Mouse (Mus musculus) retina, embryonic 14.5 days (tissue): ENCODE data around the gene Olfr51.
"Not testable (repeated sequence)": the region's sequence is repeated elsewhere in the genome, so short reads cannot be mapped to it uniquely, and the experiment has no call there.

Experiments
- DNase-seq: peaks from one replicate; pipeline ENCODE4 v3.0.0-alpha.2; 2015; ENCODE audit warnings: low spot score

Gene Olfr51

DNA sequence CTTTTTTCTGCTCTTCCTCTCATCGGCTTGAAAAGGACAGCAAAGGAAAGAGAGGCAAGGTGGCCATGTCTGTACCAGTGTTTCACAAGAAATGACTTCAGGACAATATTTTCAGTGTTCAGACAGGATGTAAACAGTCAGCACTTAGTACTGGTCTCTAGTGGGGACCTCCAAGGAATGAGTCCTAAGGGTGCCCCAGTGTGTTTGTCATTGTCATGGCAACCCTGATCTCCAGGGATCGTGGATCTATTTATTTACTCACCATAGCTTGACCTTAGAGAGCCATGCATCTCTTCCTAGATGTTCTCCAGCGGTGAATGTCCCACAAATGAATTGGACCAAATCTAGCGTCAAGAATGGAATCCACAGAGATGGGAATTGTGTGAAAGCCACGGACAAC, at the start of gene Olfr51:
Gene Olfr51, plus strand, starts transcription at position 301 of the 400 bp plus-strand sequence.
- no peak for DNase-seq

DNA sequence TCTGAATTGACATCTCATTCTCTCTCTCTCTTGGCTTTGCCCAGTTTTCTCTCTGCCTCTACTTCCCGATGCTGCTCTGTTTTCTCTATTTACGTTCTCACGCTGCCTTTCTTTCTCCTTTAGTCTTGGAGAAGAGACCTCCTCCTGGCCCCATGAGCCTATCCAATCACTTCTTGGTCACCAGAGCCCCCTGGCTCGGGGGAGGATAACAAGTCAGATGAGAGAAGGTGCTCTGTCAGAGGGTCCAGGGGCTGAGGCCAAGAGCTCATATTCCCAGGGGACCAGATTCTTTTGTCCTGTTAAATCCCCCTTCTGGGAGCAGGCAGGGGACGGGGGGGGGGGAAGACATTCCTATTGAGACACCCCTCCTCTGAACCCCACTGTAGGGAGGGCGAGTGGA, 49.7 kb upstream of the Olfr51 start, which contains the start of gene Prop1:
Gene Prop1, minus strand, starts transcription at position 101 of the 400 bp plus-strand sequence.
- DNase-seq: no peak

DNA sequence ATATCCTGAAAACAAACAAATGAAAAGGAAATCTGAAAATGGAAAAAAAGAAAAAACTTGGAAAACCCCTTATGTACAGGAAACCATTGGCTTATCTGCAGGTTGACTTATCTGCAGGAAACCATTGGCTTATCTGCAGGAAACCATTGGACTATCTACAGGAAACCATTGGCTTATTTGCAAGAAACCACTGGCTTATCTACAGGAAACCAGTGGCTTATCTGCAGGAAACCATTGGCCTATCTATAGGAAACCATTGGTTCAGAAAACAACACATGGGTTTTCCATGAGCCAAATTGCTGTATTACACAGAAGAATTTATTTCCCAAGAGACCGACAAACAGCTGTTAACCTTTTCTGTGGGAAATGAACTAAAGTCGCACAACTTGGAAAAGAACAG, 38.5 kb upstream of the Olfr51 start:
- no peak for DNase-seq

DNA sequence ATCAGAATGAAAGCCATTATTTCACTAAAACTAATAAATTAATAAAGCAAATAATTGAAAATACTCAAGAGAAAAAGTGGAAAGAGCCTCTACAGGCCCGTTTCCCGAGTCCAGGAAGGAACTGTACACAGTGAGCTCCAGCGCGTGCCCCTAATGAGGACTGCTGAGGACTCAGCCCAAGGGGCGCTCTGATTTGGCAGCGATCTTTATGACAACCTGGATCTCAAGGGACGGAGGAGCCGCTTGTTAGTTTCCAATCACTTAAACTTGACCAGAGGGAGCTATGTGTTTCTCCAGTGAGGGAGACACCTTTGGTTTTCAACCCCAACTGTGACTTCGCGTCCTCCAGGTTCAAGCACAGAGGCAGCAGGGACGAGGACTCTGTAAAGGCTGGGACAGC, 37.2 kb upstream of the Olfr51 start, which contains the start of gene Olfr1378:
Gene Olfr1378, plus strand, starts transcription at position 301 of the 400 bp plus-strand sequence.
- DNase-seq: no peak

DNA sequence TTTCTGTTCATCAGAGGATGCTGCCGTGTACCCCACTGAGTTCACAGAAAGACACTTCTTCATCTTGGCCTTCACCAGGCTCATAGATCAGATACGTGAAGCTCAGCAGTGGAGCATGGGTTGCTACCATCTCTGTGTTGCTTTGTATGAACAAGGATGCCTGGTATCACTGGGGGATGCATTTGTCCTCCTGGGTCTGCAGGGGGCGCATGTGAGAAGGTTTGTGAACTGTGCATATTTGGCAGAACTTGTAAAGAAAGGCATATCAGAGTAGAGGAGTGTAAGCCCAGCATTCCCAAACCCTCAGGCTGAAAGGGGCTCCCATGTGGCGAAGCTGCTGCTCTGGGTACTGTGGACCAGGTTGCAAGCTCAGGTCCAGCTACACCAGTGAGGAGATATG, 26.2 kb upstream of the Olfr51 start:
- peak; percentile 19 for DNase-seq

DNA sequence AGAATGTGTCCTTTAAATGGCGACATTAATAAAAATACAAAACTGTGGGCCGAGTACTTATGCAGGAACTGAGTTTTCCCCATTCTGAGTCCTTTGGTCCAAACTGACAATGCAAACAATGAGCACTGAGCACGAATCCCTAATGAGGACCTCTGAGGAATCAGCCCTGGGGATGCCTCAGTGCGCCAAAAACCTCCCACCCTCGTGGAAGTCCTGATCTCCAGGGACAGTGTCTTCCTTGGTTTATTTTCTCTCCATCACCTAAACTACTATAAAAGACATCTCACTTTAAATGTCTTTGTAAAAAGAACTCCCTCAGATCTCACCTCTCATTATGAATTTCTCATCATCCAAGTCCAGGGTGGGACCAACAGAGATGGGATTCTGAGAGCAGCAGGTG, 21.7 kb upstream of the Olfr51 start, which contains the start of gene Olfr1377:
Gene Olfr1377, plus strand, starts transcription at position 301 of the 400 bp plus-strand sequence.
- DNase-seq: no peak

DNA sequence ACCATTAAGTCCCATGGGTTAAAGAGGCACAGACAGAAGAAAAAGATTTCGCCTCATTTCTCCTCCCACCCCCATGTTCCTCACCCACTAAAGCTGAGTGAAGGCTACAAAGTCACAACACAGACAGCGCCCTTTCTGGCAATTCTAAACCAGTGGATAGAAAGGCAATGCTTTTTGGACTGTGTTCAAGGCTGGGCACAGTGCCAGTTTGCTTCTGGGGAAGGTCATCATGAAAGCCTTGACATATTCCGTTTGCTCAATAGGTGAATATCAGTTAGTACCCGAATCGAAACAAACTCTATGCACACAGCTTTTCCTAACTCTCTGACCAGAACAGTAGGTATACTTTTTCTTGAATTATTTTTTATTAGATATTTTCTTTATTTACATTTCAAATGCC, 8.4 kb downstream of the Olfr51 start:
- DNase-seq: no peak

DNA sequence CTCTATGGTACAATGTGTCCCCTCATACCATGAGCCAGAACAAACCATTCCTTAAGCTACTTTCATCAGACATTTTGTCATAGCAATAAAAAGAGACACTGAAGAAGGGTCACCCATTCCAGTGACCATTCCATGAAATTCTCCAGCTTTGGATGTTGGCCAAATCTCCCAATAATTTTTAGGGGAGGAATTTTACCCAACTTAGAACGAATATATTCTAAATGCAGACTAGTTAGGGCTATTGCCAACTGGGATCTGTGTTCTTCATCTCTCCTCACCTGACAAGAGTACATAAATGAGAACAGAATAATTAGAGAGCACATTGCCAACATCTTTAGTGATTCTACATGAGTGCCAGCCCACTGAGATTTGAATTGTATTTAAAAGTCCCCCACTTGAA, 10.5 kb downstream of the Olfr51 start, which contains the start of gene Olfr54:
Gene Olfr54, plus strand, starts transcription at position 301 of the 400 bp plus-strand sequence.
- no peak for DNase-seq

DNA sequence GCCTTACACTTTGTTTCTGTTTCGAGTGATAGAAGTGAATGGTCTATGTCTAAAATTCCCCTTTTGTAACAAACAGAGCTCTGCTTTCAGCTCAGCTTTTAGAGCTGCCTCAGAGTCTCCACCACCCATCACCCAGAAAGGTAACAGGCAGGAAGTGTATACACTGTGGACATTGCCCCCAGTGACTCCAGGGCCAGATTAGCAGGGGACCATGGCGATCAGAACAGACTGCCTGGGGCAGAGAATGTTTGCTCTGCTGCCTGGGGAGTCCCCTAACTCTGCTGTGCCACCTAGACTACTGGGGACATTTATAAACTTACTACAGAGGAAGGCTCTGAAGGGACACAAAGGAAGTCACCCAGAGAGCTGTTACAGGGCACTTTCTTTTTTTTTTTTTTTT, 12.9 kb downstream of the Olfr51 start:
- no peak for DNase-seq

DNA sequence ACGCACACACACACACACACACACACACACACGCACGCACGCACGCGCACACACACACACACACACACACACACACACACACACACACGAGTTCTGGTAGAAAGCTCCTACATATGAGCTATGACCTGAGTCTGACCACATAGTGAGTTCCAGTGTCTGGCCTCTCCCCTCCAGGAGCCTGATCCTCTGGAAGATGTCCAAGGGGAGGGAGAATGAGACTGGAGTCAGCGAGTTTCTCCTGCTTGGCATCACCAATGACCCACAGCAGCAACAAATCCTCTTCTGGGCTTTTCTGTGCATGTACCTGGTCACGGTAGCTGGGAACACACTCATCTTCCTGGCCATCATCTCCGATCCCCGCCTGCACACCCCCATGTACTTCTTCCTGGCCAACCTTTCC, 23.4 kb downstream of the Olfr51 start:
- not testable (repeated sequence) for DNase-seq

DNA sequence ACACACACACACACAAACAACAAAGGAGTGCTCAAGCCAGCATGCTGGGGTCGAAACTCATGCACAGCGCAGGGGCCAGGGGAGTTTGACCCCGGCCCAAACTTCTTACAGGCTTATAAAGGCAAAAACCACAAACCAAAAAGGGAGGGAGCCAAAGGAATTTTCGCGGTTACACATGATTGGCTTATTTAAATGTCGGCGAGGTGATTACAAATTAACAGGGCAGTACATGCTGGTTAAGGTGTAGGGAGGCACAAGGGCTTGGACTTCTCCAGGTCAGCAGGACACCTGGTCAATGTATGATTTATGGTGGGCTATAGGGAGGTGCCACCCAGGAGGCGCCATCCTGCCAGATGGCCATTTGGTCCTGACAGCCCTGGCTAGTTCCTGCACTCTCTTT, 26.0 kb downstream of the Olfr51 start:
- DNase-seq: not testable (repeated sequence)

DNA sequence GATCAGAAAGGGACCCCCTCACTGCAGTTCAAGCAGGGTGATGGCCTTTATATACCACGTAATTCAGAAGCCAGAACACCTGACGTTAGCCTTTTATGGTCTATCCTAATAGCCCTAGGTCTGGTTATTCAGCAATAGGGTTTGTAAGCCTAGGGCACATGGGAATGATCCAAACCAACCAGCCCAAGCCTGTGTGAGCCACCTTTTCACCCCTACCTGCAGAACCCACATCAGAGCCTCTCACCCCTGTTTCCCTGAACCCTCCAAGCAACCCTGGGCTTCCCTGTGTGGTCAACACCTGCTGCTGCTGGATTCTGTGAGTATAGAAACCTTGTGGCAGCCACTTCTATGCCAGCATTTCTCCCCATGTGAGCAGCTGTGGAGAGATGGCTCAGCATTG, 26.8 kb downstream of the Olfr51 start:
- no peak for DNase-seq

DNA sequence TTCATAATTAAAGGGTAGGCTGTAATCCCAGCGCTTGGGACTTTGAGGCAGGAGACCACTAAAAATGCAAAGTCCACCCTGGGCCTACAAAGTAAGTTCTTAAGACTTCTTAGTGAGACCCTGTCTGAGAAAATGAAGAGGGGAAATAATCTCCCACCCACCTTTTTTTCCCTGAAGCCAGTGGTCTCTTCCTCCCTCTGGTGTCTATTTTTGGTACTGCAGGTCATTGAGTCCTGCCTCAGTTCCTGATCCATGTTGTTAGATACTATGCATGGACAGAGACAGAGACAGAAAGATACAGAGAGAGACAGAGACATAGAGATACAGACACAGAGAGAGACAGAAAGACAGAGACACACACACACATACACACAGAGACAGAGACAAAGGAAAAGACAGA, 29.5 kb downstream of the Olfr51 start:
- DNase-seq: peak; percentile 84

DNA sequence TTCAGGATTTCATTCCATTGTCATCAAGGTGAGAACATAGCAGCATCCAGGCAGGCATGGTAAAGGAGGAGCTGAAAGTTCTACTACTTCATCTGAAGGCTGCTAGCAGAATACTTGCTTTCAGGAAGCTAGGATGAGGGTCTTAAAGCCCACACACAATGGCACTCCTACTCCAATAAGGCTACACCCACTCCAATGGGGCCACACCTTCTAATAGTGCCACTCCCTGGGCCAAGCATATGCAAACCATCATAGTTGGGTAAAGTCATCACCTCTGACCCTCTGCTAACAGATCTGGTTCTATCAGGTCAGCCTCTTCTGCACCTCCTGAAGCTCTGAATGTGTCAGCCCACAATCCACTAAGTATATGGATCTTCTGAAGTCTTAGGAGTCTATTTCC, 30.7 kb downstream of the Olfr51 start:
- DNase-seq: not testable (repeated sequence)

DNA sequence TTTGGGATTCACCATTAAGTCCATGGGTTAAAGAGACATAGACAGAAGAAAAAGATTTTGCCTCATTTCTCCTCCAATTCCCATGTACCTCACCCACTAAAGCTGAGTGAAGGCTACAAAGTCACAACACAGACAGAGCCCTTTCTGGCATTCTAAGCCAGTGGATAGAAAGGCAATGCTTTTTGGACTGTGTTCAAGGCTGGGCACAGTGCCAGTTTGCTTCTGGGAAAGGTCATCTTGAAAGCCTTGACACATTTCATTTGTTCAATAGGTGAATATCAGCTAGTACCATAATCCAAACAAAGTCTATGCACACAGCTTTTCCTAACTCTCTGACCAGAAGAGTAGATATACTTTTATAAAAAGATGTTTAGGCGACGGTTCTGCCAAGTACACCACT, 32.6 kb downstream of the Olfr51 start:
- DNase-seq: no peak

DNA sequence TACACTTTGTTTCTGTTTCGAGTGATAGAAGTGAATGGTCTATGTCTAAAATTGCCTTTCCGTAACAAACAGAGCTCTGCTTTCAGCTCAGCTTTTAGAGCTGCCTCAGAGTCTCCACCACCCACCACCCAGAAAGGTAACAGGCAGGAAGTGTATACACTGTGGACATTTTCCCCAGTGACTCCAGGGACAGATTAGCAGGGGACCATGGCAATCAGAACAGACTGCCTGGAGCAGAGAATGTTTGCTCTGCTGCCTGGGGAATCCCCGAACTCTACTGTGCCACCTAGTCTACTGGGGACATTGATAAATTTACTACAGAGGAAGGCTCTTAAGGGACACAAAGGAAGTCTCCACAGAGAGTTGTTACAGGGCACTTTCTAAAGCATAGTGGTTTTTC, 41.4 kb downstream of the Olfr51 start:
- DNase-seq: not testable (repeated sequence)

DNA sequence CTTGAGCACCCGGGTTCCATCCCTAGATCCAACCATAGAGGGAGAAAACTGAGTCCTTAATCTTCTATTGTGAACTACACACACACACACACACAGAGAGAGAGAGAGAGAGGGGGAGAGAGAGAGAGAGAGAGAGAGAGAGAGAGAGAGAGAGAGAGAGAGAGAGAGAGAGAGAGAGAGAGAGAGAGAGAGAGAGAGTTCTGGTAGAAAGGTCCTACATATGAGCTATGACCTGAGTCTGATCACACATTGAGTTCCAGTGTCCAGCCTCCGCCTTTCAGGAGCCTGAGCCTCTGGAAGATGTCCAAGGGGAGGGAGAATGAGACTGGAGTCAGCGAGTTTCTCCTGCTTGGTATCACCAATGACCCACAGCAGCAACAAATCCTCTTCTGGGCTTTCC, 44.4 kb downstream of the Olfr51 start, which contains the start of gene Olfr1375:
Gene Olfr1375, plus strand, starts transcription at position 301 of the 400 bp plus-strand sequence.
- not testable (repeated sequence) for DNase-seq

DNA sequence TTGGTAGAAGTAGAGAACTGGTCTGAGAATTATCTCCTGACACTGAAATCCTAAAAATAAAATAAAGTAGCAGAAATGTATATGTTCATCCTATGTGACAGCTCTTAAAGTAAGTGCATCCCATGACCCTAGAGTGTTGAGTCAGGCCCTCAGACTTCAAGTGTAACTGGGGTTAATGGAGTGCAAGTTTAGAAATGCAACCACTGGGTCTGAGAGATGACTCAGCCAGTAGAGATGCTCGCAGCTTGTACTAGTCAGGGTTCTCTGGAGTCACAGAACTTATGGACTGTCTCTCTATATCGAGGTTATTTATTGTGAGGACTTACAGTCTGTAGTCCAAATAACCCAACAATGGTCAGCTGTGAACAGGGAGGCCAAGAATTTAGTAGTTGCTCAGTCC, 48.3 kb downstream of the Olfr51 start:
- no peak for DNase-seq

DNA sequence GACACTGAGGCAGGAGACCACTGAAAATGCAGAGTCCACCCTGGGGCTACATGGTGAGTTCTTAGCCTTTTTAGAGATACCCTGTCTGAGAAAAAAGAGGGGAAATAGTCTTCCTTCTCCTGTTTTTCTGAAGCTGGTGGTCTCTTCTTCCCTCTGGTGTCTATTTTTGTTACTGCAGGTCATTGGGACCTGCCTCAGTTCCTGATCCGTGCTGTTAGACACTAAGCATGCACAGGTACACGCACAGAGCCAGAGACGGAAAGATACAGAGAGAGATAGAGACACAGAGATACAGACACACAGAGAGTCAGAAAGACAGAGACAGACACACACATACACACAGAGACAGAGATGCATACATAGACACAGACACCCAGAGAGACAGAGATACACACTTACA, 49.8 kb downstream of the Olfr51 start:
- peak; percentile 55 for DNase-seq

DNA sequence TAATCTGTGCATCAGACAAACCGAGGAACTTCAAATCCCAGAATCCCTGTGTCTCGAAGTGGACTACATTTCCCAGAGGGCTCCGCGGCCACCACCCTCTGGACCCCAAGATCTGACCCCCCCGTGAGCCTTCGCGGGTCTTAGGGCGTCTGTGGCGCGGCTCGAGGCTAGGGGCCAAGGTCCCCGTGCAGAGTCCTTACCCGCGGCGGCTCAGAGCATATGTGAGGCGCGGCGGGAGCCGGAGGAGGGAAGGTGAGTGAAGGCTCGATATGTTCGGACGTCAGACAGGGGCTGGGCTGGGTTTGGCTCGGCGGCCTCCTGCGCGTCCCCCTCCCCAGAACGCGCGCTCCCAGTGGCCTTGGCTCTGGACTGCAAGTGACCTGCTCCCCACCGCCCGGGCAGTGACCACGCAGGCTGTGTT, 55.8 kb downstream of the Olfr51 start, which contains the start of gene Zfp354a:
Gene Zfp354a, plus strand, starts transcription at position 107 of the 421 bp plus-strand sequence.
- peak; percentile 88 for DNase-seq
